Mouse (Mus musculus): ENCODE measurements around the gene Hoxa3. TPM values are rescaled to one million over a fixed set of nuclear protein-coding genes. Genes with fewer than 3 reads are reported as not detected.

The Hoxa3 gene
- polyA plus RNA-seq (2016; fragmentation: Nextera tagmentation; extraction: Ambion mirVana): 7.0 and 7.9 TPM in 2 replicates

DNA sequence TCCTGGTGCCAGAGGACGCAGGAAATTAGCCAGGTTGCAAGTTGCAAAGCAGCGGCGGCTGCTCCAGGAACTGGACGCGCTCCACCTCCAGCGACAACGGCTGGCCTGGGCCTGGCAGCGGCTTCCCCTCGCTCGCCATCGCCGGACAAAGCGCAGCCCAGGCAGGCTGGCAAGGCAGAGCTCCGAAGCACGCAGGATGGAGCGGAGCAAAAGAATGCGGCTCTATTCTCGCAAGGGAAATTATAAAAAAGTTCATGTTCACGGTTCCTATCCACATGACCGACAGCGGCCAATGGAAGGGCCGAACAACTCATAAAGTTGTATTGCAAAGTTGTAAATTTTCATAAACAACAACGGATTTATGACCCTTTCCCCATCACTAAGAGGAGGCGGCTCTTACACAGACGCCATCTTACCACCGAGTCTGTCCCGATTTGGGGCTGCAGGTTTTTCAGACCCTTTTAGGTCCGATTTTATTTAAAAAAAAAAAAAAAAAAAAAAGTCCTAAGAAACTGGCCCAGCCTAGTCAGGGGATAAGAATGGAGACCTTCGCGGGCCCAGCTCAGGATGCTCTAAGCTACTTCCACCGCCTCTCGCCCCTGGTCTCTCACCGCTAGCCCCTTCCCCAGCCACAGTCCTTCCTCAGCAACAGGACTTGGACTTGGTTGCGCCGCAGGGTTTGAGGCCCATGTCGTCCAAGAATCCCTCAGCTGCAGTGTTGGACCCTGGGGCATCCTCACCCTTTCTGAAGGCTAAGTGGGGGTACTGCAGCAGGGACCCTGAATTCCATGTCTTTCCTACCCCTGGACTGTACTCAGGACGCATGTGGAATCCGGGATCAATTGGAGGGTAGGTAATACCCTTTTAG, at the start of gene Hoxa3, which contains the start of gene Gm28308:
TSS of gene Hoxa3 (minus strand) at position 218 of the 868 bp plus-strand sequence.
TSS of gene Gm28308 (minus strand) at position 221 of the 868 bp plus-strand sequence.
- Histone ChIP-seq H3K36me3 (0 out of 2 replicates have a peak, but pooled peaks cover 4% of the 10 kb centered on the region), H3K9me3 (replicated peaks) (no peaks in the 10 kb centered on the region), H3K27ac (peak within 1 kb of the TSS; percentile 99), H3K27me3 (ENCODE audit: low read depth, poor library complexity, severe bottlenecking) (peaks cover 47% of the 10 kb centered on the region), H3K4me1 (peaks cover 85% of the 10 kb centered on the region), H3K4me3 (peak within 1 kb of the TSS; percentile 90)
- 2% methylated on average over 38 of the region's 38 CpGs for WGBS
- DNase-seq (ENCODE audit: low spot score): peak; percentile 85

GRCm38 (mm10) chr6:52262463-52263320, 49.6 kb upstream of the Hoxa3 start:
- under 1% methylated on average over 24 of the region's 24 CpGs for WGBS
- H3K9me3 ChIP-seq (replicated peaks): no peaks in the 10 kb centered on the region
- peaks cover 42% of the 10 kb centered on the region for H3K4me1 ChIP-seq
- peaks cover 96% of the 10 kb centered on the region for H3K27me3 ChIP-seq (ENCODE audit: low read depth, poor library complexity, severe bottlenecking)
- peak overlapping the region; percentile 53 for H3K4me3 ChIP-seq
- no peaks in the 10 kb centered on the region for H3K36me3 ChIP-seq
- peak overlapping the region; percentile 85 for H3K27ac ChIP-seq
- peak; percentile 63 for DNase-seq (ENCODE audit: low spot score)

DNA sequence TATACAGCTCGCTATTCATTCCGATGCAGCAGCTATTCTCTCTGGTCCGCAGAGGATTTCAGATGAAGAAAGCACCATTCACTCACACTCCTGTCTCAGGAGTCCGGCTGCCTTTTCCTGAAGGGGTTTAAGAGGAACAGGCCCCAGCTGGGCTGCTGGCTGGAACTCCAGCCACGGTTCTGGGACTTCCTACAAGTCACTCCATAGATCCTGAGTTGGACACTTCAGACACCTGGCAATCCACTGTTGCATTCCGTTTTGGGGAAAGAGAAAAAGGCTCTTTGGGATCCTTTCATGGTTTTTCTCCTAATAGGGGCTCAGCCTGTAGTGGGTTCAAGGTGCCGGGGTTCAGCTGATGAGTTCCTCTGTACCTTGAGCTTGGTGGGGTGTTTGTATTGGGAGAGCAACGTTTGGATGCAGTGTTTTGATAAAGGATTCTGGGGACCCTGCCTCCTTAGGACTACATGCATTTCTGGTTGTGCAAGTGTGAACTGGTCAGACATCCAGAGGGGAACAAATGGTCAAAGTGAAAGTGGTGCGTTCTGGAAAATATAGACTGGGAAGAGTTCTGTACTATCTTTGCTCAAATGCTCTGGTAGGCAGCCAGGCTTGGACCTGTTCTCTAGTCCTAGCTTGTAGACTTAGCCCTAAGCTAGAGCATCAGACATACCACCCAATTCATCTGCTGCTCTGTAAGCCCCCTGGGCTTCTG, 48.8 kb upstream of the Hoxa3 start:
- H3K27ac ChIP-seq: peak overlapping the region; percentile 85
- H3K9me3 ChIP-seq (replicated peaks): no peaks in the 10 kb centered on the region
- H3K27me3 ChIP-seq (ENCODE audit: low read depth, poor library complexity, severe bottlenecking): peaks cover 88% of the 10 kb centered on the region
- H3K36me3 ChIP-seq: no peaks in the 10 kb centered on the region
- peak; percentile 71 for DNase-seq (ENCODE audit: low spot score)
- 3% methylated on average over 9 of the region's 9 CpGs for WGBS
- peaks cover 42% of the 10 kb centered on the region for H3K4me1 ChIP-seq
- peak overlapping the region; percentile 53 for H3K4me3 ChIP-seq

GRCm38 (mm10) chr6:52260654-52261575, 47.8 kb upstream of the Hoxa3 start, which contains the start of gene Hoxa13:
Gene Hoxa13, minus strand, starts transcription at chr6:52260880.
- H3K4me1 ChIP-seq: peaks cover 42% of the 10 kb centered on the region
- DNase-seq (ENCODE audit: low spot score): peak; percentile 80
- peak within 1 kb of the TSS; percentile 53 for H3K4me3 ChIP-seq
- under 1% methylated on average over 66 of the region's 72 CpGs for WGBS
- no peaks in the 10 kb centered on the region for H3K9me3 ChIP-seq (replicated peaks)
- H3K36me3 ChIP-seq: no peaks in the 10 kb centered on the region
- H3K27me3 ChIP-seq (ENCODE audit: low read depth, poor library complexity, severe bottlenecking): peaks cover 86% of the 10 kb centered on the region
- peak within 1 kb of the TSS; percentile 85 for H3K27ac ChIP-seq

DNA sequence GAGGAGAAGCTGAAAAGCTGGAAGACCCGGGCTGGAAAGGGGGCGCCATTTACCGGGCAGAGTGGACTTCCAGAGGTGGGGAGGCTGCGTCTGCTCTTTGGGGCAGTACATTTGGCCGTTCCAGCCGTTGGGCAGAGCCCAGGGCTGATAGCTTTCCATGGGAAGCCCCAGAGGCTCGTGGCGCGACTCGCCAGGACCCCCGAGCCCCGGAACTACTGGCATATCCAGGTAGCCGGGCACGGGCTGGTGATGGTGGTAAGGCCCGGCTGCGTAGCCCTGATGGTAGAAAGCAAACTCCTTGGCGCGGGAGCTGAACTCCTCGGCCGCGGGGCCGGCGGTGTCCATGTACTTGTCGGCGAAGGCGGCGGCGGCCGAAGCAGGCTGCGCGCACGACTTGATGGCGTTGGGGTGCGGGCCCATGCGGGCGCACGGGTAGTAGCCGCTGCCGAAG, 46.7 kb upstream of the Hoxa3 start:
- Histone ChIP-seq H3K4me1 (peaks cover 36% of the 10 kb centered on the region), H3K27me3 (ENCODE audit: low read depth, poor library complexity, severe bottlenecking) (peaks cover 86% of the 10 kb centered on the region), H3K4me3 (peak overlapping the region; percentile 53), H3K36me3 (no peaks in the 10 kb centered on the region), H3K9me3 (replicated peaks) (no peaks in the 10 kb centered on the region), H3K27ac (peak overlapping the region; percentile 85)
- under 1% methylated on average over 39 of the region's 39 CpGs for WGBS
- DNase-seq (ENCODE audit: low spot score): no peak

DNA sequence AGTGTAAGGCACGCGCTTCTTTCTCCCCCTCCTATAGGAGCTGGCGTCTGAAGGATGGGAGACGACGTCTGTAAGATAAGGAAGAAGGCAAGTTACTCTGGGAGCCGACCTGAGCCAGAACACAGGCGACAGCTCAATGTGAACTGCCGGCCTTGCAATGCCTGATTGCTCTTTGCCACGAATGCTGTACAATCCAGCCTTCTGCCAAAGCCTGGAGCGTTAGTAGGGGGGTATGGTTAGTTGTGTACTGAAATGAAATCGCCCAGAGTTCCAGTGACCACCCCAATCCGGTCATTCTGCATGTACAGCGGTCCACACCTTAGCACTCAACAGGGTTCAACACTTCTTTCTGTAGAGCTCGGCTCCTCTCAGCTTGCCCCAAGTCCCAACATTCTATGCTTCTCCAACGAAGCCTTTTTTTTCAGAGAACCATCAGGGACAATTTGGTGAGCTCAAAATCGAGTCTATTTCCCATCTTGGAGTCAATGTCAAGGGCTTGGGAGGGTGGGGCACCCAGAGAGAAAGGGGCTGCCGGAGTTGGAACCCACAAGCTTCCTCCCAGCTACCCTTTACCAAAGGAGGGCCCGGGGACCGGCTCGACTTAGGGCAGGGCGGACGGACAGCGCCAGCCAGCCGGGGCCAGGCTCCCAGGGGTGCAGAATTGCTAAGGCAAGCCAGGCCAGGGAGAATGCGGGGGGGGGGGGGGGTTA, 46.1 kb upstream of the Hoxa3 start:
- under 1% methylated on average over 25 of the region's 25 CpGs for WGBS
- Histone ChIP-seq H3K27ac (peak overlapping the region; percentile 85), H3K9me3 (replicated peaks) (no peaks in the 10 kb centered on the region), H3K27me3 (ENCODE audit: low read depth, poor library complexity, severe bottlenecking) (peaks cover 86% of the 10 kb centered on the region), H3K36me3 (no peaks in the 10 kb centered on the region), H3K4me1 (peaks cover 37% of the 10 kb centered on the region), H3K4me3 (peak overlapping the region; percentile 53)
- peak; percentile 80 for DNase-seq (ENCODE audit: low spot score)

- H3K4me3 ChIP-seq: peak overlapping the region; percentile 53
- under 1% methylated on average over 6 of the region's 6 CpGs for WGBS
- H3K36me3 ChIP-seq: no peaks in the 10 kb centered on the region
- H3K27ac ChIP-seq: peak overlapping the region; percentile 1; the same call in 1 of the 2 replicates
- peaks cover 85% of the 10 kb centered on the region for H3K27me3 ChIP-seq (ENCODE audit: low read depth, poor library complexity, severe bottlenecking)
- H3K9me3 ChIP-seq (replicated peaks): no peaks in the 10 kb centered on the region
- peak; percentile 91 for DNase-seq (ENCODE audit: low spot score)
- peaks cover 46% of the 10 kb centered on the region for H3K4me1 ChIP-seq
Measured at GRCm38 (mm10) chr6:52256956-52257355, 43.8 kb upstream of the Hoxa3 start.

- peaks cover 55% of the 10 kb centered on the region for H3K4me1 ChIP-seq
- no peaks in the 10 kb centered on the region for H3K9me3 ChIP-seq (replicated peaks)
- DNase-seq (ENCODE audit: low spot score): peak; percentile 61
- peak overlapping the region; percentile 87 for H3K27ac ChIP-seq
- H3K27me3 ChIP-seq (ENCODE audit: low read depth, poor library complexity, severe bottlenecking): peaks cover 85% of the 10 kb centered on the region
- H3K4me3 ChIP-seq: peak overlapping the region; percentile 90
- H3K36me3 ChIP-seq: peaks cover 16% of the 10 kb centered on the region
- WGBS: under 1% methylated on average over 59 of the region's 59 CpGs
Measured at GRCm38 (mm10) chr6:52253511-52254500, 40.7 kb upstream of the Hoxa3 start.

- under 1% methylated on average over 35 of the region's 35 CpGs for WGBS
- H3K27ac ChIP-seq: peak overlapping the region; percentile 87
- H3K4me1 ChIP-seq: peaks cover 64% of the 10 kb centered on the region
- peak overlapping the region; percentile 90 for H3K4me3 ChIP-seq
- H3K9me3 ChIP-seq (replicated peaks): no peaks in the 10 kb centered on the region
- peaks cover 86% of the 10 kb centered on the region for H3K27me3 ChIP-seq (ENCODE audit: low read depth, poor library complexity, severe bottlenecking)
- H3K36me3 ChIP-seq: peaks cover 16% of the 10 kb centered on the region
- peak; percentile 78 for DNase-seq (ENCODE audit: low spot score)
Measured at GRCm38 (mm10) chr6:52252775-52253376, 39.7 kb upstream of the Hoxa3 start.

Data from limb, embryonic 10.5 days (tissue).